Mouse (Mus musculus): ENCODE results near the gene Cmip.

Cmip gene

GRCm38 (mm10) chr8:117501323-117501722 lies 244.5 kb downstream of the Cmip start:
- no peak for DNase-seq (ENCODE audit: low spot score in 2 of 2)

- DNase-seq (ENCODE audit: low spot score in 2 of 2): no peak
These were observed 246.7 kb downstream of the Cmip start for GRCm38 (mm10) chr8:117503405-117504069.

- DNase-seq (ENCODE audit: low spot score in 2 of 2): no peak
These were observed 250.8 kb downstream of the Cmip start for GRCm38 (mm10) chr8:117507703-117508102.
